Mouse (Mus musculus): ENCODE results near the gene Myo1a.
A peak's percentile ranks its signal among the peaks of the same experiment; 100 is the strongest.

Gene Myo1a

GRCm38 (mm10) chr10:127674794-127675522 is 30.0 kb upstream of the Myo1a start:
- DNase-seq = peak; percentile 93 to 96

GRCm38 (mm10) chr10:127675859-127676398 is 29.0 kb upstream of the Myo1a start:
- no peak for DNase-seq

GRCm38 (mm10) chr10:127676691-127677548 is 28.1 kb upstream of the Myo1a start:
- DNase-seq = peak; percentile 91 to 95

GRCm38 (mm10) chr10:127677591-127678336 is 27.2 kb upstream of the Myo1a start:
- peak; percentile 74 to 78 for DNase-seq

GRCm38 (mm10) chr10:127679208-127679607 is 25.8 kb upstream of the Myo1a start:
- no peak for DNase-seq

- DNase-seq = no peak
These were observed 25.1 kb upstream of the Myo1a start for GRCm38 (mm10) chr10:127679881-127680280.

GRCm38 (mm10) chr10:127682886-127683285 is 22.1 kb upstream of the Myo1a start:
- DNase-seq = no peak

- no peak for DNase-seq
These were observed 13.9 kb upstream of the Myo1a start for GRCm38 (mm10) chr10:127691053-127691452.

- no peak for DNase-seq
These were observed 10.3 kb upstream of the Myo1a start for GRCm38 (mm10) chr10:127694636-127695035.

- DNase-seq = no peak
These were observed 9.2 kb upstream of the Myo1a start for GRCm38 (mm10) chr10:127695775-127696174.

GRCm38 (mm10) chr10:127698966-127699365 is 6.0 kb upstream of the Myo1a start:
- DNase-seq = no peak

- DNase-seq = no peak
These were observed 1.7 kb upstream of the Myo1a start for GRCm38 (mm10) chr10:127703299-127703698.

- DNase-seq = no peak
These were observed 677 bp upstream of the Myo1a start for GRCm38 (mm10) chr10:127704293-127704692.

GRCm38 (mm10) chr10:127705783-127706182 is 813 bp downstream of the Myo1a start:
- DNase-seq = no peak

- peak; percentile 21 to 34 for DNase-seq
These were observed 2.8 kb downstream of the Myo1a start for GRCm38 (mm10) chr10:127707721-127708120.

GRCm38 (mm10) chr10:127708850-127709370 is 3.9 kb downstream of the Myo1a start:
- no peak for DNase-seq

GRCm38 (mm10) chr10:127710331-127710730 is 5.4 kb downstream of the Myo1a start:
- no peak for DNase-seq

GRCm38 (mm10) chr10:127712736-127713135 is 7.8 kb downstream of the Myo1a start:
- DNase-seq = no peak

GRCm38 (mm10) chr10:127721671-127722418 is 16.9 kb downstream of the Myo1a start:
- DNase-seq = no peak

- DNase-seq = no peak
These were observed 19.2 kb downstream of the Myo1a start, which contains the start of gene Tac2 for GRCm38 (mm10) chr10:127724178-127724577. TSS of gene Tac2 (plus strand) at chr10:127724478.

GRCm38 (mm10) chr10:127725136-127725535 is 20.2 kb downstream of the Myo1a start:
- DNase-seq = no peak

GRCm38 (mm10) chr10:127728437-127728836 is 23.5 kb downstream of the Myo1a start:
- DNase-seq = no peak
